1 mouse cellular context compared by ENCODE assay signal in the genomic region with DNA sequence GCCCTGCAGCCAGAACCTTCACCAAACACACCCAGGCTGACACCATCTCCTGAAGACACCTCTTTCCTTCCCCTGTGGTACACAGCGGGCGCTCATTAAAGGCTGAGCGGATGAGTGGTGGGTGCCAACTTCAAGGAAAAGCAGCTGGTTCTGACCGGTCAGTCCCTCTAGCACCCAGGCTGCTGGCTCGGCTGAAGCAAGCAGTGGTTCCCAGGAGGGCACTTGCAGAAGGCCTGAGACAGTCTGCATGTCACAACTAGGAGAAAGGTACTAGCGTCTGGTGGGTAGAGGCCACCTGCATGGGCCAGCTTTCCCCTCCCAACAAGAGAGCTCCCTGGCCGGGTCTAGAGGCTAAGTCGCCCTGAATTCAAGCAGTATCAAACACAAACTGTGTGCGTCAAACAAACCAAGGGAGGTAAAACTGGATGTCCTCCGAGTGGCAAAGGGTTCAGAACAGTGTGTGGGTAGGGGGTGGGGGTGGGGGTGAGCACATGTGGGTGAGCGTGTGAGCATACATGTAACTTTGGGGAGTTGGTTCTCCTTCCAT.
TF ChIP-seq lines count a peak whose summit lies in the region.

No protein-coding gene starts in this region.

TF ChIP-seq in CH12.LX, 34 proteins besides CTCF, POLR2A, EP300 and RAD21 (continued from another document):
- TF ChIP-seq UBTF (IDR thresholded peaks at IDR 0.05; ENCODE audit: low read depth, low read length) (no peak), USF1 (IDR thresholded peaks at IDR 0.05; ENCODE audit: low read depth, low read length) (no peak)
